Mouse (Mus musculus) hindbrain, postnatal 0 days (tissue): ENCODE measurements around the gene Ephb6. TPM values are rescaled to one million over a fixed set of nuclear protein-coding genes. Genes with fewer than 3 reads are reported as not detected.

ENCODE experiments used
- ATAC-seq: fragments of 200-750 bp; cut with Nextera tagmentation; 2 replicates; pipeline ENCODE4 v1.8.0; 2017; ENCODE audit warnings: mild to moderate bottlenecking, moderate TSS enrichment, moderate library complexity
- DNase-seq: peaks from one replicate; pipeline ENCODE4 v3.0.0-alpha.2; 2015; ENCODE audit warnings: low spot score
- H3K27ac ChIP-seq: fragments of 300-500 bp; sonication (generic); 2 replicates; pipeline ENCODE4 v1.5.1; 2014; ENCODE audit warnings: mild to moderate bottlenecking
- H3K27me3 ChIP-seq: fragments of 300-500 bp; sonication (generic); 2 replicates; pipeline ENCODE4 v1.6.1; 2014; ENCODE audit warnings: low read length, mixed read lengths; ENCODE audit not compliant: insufficient read depth
- H3K36me3 ChIP-seq: fragments of 300-500 bp; sonication (generic); 2 replicates; pipeline ENCODE4 v1.6.1; 2014; ENCODE audit warnings: low read length, mixed read lengths; ENCODE audit not compliant: insufficient read depth
- H3K4me1 ChIP-seq: fragments of 300-500 bp; sonication (generic); 2 replicates; pipeline ENCODE4 v1.6.1; 2014; ENCODE audit warnings: antibody characterized with exemption, low read length, mixed read lengths; ENCODE audit not compliant: insufficient read depth
- H3K4me2 ChIP-seq: fragments of 300-500 bp; sonication (generic); 2 replicates; pipeline ENCODE4 v1.6.1; 2014; ENCODE audit warnings: low read depth, mild to moderate bottlenecking, low read length, moderate library complexity, mixed read lengths
- H3K4me3 ChIP-seq: fragments of 300-500 bp; sonication (generic); 2 replicates; pipeline ENCODE4 v1.5.1; 2014; ENCODE audit warnings: low read length
- H3K9ac ChIP-seq: fragments of 300-500 bp; sonication (generic); replicated peaks from 2 replicates; pipeline ENCODE4 v1.6.1; 2014; ENCODE audit warnings: mild to moderate bottlenecking, low read length, moderate library complexity, mixed read lengths
- H3K9me3 ChIP-seq: fragments of 300-500 bp; sonication (generic); 2 replicates; pipeline ENCODE4 v1.6.1; 2016; ENCODE audit warnings: low read length, mixed read lengths
- CTCF ChIP-seq: IDR thresholded peaks from 2 replicates; pipeline ENCODE4 v1.5.1; 2016; ENCODE audit warnings: antibody characterized with exemption, control low read depth, low read depth
- WGBS: fragments of 180-500 bp; shearing (Covaris S2); extraction: QIAGEN DNeasy Blood & Tissue Kit; methylation state at CpG from one replicate; pipeline ENCODE4 v1.1.7; 2014; 5-methylcytosine and 5-hydroxymethylcytosine counted together
- polyA plus RNA-seq: library from polyadenylated mRNA; unstranded; fragments of >200 nt; fragmentation: Nextera tagmentation; extraction: Ambion mirVana; gene quantifications from 2 replicates; pipeline ENCODE4 v1.2.1, GENCODE M21; 2015
- total RNA-seq: library from RNA; depleted of rRNA; stranded (reverse); fragments of >200 nt; gene quantifications from 2 replicates; pipeline ENCODE4 v1.2.3, GENCODE M21; 2014

Gene Ephb6
- total and polyA plus RNA-seq, 2 experiments from 2014 or later, result 27.9 to 58.4 TPM

GRCm38 (mm10) chr6:41604401-41605050 lies 756 bp upstream of the Ephb6 start:
- H3K9me3 ChIP-seq, result no peaks in the 10 kb centered on the region
- TF ChIP-seq CTCF, result peak; percentile 80
- H3K27me3 ChIP-seq, result no peaks in the 10 kb centered on the region
- DNase-seq, result peak; percentile 86
- H3K27ac ChIP-seq, result peak overlapping the region; percentile 84
- H3K36me3 ChIP-seq, result no peaks in the 10 kb centered on the region
- ATAC-seq, result peak; percentile 79
- H3K9ac ChIP-seq, result peak overlapping the region; percentile 84
- WGBS, result under 1% methylated on average over 23 of the region's 23 CpGs
- H3K4me2 ChIP-seq, result peak overlapping the region; percentile 98
- peaks cover 3% of the 10 kb centered on the region; the same call in 1 of the 2 replicates for H3K4me1 ChIP-seq
- peak overlapping the region; percentile 92 for H3K4me3 ChIP-seq

- Histone ChIP-seq H3K27me3 (no peaks in the 10 kb centered on the region), H3K36me3 (no peaks in the 10 kb centered on the region), H3K9ac (peak overlapping the region; percentile 84), H3K4me3 (peak overlapping the region; percentile 92), H3K4me1 (peaks cover 3% of the 10 kb centered on the region; the same call in 1 of the 2 replicates), H3K27ac (peak overlapping the region; percentile 84), H3K9me3 (no peaks in the 10 kb centered on the region), H3K4me2 (peak overlapping the region; percentile 98)
- WGBS, result 0% methylated on average over 7 of the region's 7 CpGs
- TF ChIP-seq CTCF, result no peak
- ATAC-seq (peak; percentile 48), DNase-seq (no peak)
Observed at GRCm38 (mm10) chr6:41605794-41606104, 467 bp downstream of the Ephb6 start.

- ATAC-seq (peak; percentile 10), DNase-seq (peak; percentile 44)
- Histone ChIP-seq H3K4me3 (peak overlapping the region; percentile 92), H3K27me3 (no peaks in the 10 kb centered on the region), H3K9me3 (no peaks in the 10 kb centered on the region), H3K36me3 (no peaks in the 10 kb centered on the region), H3K9ac (peak overlapping the region; percentile 84), H3K4me1 (peaks cover 3% of the 10 kb centered on the region; the same call in 1 of the 2 replicates), H3K27ac (peak overlapping the region; percentile 84; the same call in 1 of the 2 replicates), H3K4me2 (peak overlapping the region; percentile 98)
- WGBS, result 0% methylated on average over 4 of the region's 4 CpGs
- no peak for TF ChIP-seq CTCF
Observed at GRCm38 (mm10) chr6:41606214-41606613, 932 bp downstream of the Ephb6 start.

GRCm38 (mm10) chr6:41607637-41608036 lies 2.4 kb downstream of the Ephb6 start:
- peaks cover 3% of the 10 kb centered on the region; the same call in 1 of the 2 replicates for H3K4me1 ChIP-seq
- no peak overlapping the region for H3K27ac ChIP-seq
- H3K4me3 ChIP-seq, result no peak overlapping the region
- no peak for TF ChIP-seq CTCF
- H3K36me3 ChIP-seq, result no peaks in the 10 kb centered on the region
- 62% methylated on average over 5 of the region's 5 CpGs for WGBS
- no peak for ATAC-seq
- no peak for DNase-seq
- H3K4me2 ChIP-seq, result peak overlapping the region; percentile 98
- H3K9ac ChIP-seq, result 0 out of 2 replicates have a peak overlapping the region, but pooled peaks have one; percentile 17
- H3K27me3 ChIP-seq, result no peaks in the 10 kb centered on the region
- no peaks in the 10 kb centered on the region for H3K9me3 ChIP-seq

- Histone ChIP-seq H3K9ac (no peak overlapping the region), H3K27me3 (no peaks in the 10 kb centered on the region), H3K4me1 (no peaks in the 10 kb centered on the region), H3K27ac (no peak overlapping the region), H3K4me2 (no peak overlapping the region), H3K36me3 (peaks cover 15% of the 10 kb centered on the region; the same call in 1 of the 2 replicates), H3K4me3 (no peak overlapping the region), H3K9me3 (no peaks in the 10 kb centered on the region)
- no peak for DNase-seq
- TF ChIP-seq CTCF, result no peak
- 96% methylated on average over 9 of the region's 9 CpGs for whole genome bisulfite sequencing
- ATAC-seq, result no peak
Observed at GRCm38 (mm10) chr6:41620173-41620798, 15.0 kb downstream of the Ephb6 start.

GRCm38 (mm10) chr6:41621241-41621990 lies 16.1 kb downstream of the Ephb6 start:
- Histone ChIP-seq H3K27ac (no peak overlapping the region), H3K4me1 (no peaks in the 10 kb centered on the region), H3K4me3 (no peak overlapping the region), H3K36me3 (peaks cover 14% of the 10 kb centered on the region; the same call in 1 of the 2 replicates), H3K4me2 (no peak overlapping the region), H3K9me3 (no peaks in the 10 kb centered on the region), H3K9ac (no peak overlapping the region), H3K27me3 (no peaks in the 10 kb centered on the region)
- no peak for DNase-seq
- WGBS, result 93% methylated on average over 12 of the region's 12 CpGs
- TF ChIP-seq CTCF, result no peak
- ATAC-seq, result no peak
